Mouse (Mus musculus) midbrain, embryonic 12.5 days (tissue): Measurements from ENCODE around the gene Cdkal1. TPM values are rescaled to one million over a fixed set of nuclear protein-coding genes. Genes with fewer than 3 reads are reported as not detected.
A peak's percentile ranks its signal among the peaks of the same experiment; 100 is the strongest.

Source experiments
- ATAC-seq: fragments of 200-750 bp; cut with Nextera tagmentation; 2 replicates; pipeline ENCODE4 v1.8.0; 2017; ENCODE audit warnings: low read depth, moderate TSS enrichment, moderate library complexity; ENCODE audit not compliant: low FRiP score
- H3K27ac ChIP-seq: fragments of 300-500 bp; sonication (generic); replicated peaks from 2 replicates; pipeline ENCODE4 v1.5.1; 2016; ENCODE audit warnings: mild to moderate bottlenecking
- H3K27me3 ChIP-seq: fragments of 300-500 bp; sonication (generic); 2 replicates; pipeline ENCODE4 v1.6.1; 2016; ENCODE audit warnings: mild to moderate bottlenecking
- H3K36me3 ChIP-seq: fragments of 300-500 bp; sonication (generic); 2 replicates; pipeline ENCODE4 v1.6.1; 2016
- H3K4me1 ChIP-seq: fragments of 300-500 bp; sonication (generic); 2 replicates; pipeline ENCODE4 v1.6.1; 2016
- H3K4me2 ChIP-seq: fragments of 300-500 bp; sonication (generic); replicated peaks from 2 replicates; pipeline ENCODE4 v1.6.1; 2016; ENCODE audit warnings: mild to moderate bottlenecking, moderate library complexity
- H3K4me3 ChIP-seq: fragments of 300-500 bp; sonication (generic); 2 replicates; pipeline ENCODE4 v1.5.1; 2016; ENCODE audit warnings: mild to moderate bottlenecking
- H3K9ac ChIP-seq: fragments of 300-500 bp; sonication (generic); replicated peaks from 2 replicates; pipeline ENCODE4 v1.6.1; 2016; ENCODE audit warnings: mild to moderate bottlenecking, moderate library complexity
- H3K9me3 ChIP-seq: fragments of 300-500 bp; sonication (generic); 2 replicates; pipeline ENCODE4 v1.6.1; 2016; ENCODE audit warnings: mild to moderate bottlenecking
- WGBS: fragments of 180-500 bp; shearing (Covaris S2); methylation state at CpG from one replicate; pipeline ENCODE4 v1.1.7; 2016; 5-methylcytosine and 5-hydroxymethylcytosine counted together
- polyA plus RNA-seq: library from polyadenylated mRNA; unstranded; fragments of >200 nt; fragmentation: Nextera tagmentation; extraction: Ambion mirVana; gene quantifications from 2 replicates; pipeline ENCODE4 v1.2.1, GENCODE M21; 2016

Gene Cdkal1
- polyA plus RNA-seq, 1 experiment from 2014 or later: 33.3 TPM

DNA sequence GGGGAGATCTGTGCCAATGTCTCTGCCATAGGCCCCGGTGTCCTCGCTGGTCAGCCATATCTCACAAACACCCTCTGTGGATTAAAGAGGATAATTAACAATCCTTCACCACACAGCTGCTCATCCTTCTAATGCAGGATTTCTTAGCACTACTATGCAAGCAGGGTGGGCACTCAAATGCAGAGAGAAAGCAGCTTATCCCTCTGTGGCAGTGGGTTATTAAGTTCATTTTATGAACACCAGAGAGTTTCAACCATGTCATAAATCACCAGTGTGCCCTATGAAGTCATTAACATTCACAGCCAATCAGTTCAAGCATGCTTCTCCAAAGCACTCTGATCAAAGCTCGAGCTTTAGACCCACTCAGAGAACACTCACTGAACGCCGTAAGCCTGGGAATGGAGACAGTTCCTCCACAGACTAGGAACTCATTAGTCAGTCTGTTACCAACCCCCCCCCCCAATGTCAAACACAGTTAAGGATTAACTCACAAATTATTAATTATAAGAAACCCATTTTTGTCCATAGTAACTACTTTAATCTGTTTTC, 303.1 kb downstream of the Cdkal1 start:
- H3K4me1 ChIP-seq: no peaks in the 10 kb centered on the region
- WGBS: 58% methylated on average over 5 of the region's 5 CpGs
- H3K9me3 ChIP-seq: no peaks in the 10 kb centered on the region
- no peaks in the 10 kb centered on the region for H3K36me3 ChIP-seq
- H3K27ac ChIP-seq: no peak overlapping the region
- no peak overlapping the region for H3K4me3 ChIP-seq
- ATAC-seq: peak; percentile 60; the same call in 1 of the 2 replicates
- H3K4me2 ChIP-seq: no peak overlapping the region
- H3K9ac ChIP-seq: no peak overlapping the region
- H3K27me3 ChIP-seq: no peaks in the 10 kb centered on the region

DNA sequence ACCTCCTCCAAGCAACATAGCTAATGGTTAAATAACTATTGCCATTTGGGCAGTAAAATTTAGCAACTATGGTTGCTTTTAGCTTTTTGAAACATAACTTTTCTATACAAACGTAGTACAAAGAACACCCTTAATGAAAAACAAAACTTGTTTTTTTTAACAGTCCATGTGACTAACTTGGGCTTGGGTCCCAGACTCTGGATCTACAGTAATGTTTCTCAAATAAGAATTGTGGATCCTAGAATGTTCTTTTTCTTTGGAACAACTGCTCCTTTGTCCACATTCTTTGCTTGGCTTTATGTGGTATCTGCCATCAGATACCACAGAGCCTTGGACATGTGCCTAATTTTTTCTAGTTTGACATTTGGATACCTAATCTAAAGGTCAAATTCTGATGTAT, 304.6 kb downstream of the Cdkal1 start:
- H3K27me3 ChIP-seq: no peaks in the 10 kb centered on the region
- no peak overlapping the region for H3K4me3 ChIP-seq
- H3K4me1 ChIP-seq: no peaks in the 10 kb centered on the region
- H3K36me3 ChIP-seq: no peaks in the 10 kb centered on the region
- H3K4me2 ChIP-seq: no peak overlapping the region
- H3K27ac ChIP-seq: no peak overlapping the region
- no peak overlapping the region for H3K9ac ChIP-seq
- WGBS: 88% methylated on average over 1 of the region's 1 CpGs
- no peak for ATAC-seq
- no peaks in the 10 kb centered on the region for H3K9me3 ChIP-seq

DNA sequence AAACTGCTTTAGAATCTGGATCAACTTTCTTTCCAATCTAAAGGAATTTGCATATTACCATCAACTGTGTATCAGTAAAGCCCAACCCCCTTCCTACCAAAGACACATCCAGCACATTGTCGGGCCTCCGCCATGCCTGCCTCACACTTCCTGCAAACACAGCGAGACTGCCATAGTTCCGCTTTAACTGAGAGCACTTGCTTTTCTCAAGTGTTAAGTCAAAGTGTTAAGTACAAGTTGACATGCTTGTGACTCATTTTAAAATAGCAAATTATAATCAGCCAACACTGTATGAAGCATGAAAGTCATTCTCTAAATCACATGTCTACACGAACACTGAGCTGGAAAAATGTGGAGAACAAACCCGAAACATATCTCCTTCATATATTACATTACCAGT, 305.3 kb downstream of the Cdkal1 start:
- WGBS: 92% methylated on average over 6 of the region's 6 CpGs
- Histone ChIP-seq H3K27ac (no peak overlapping the region), H3K36me3 (no peaks in the 10 kb centered on the region), H3K27me3 (no peaks in the 10 kb centered on the region), H3K9me3 (no peaks in the 10 kb centered on the region), H3K4me3 (no peak overlapping the region), H3K4me2 (no peak overlapping the region), H3K4me1 (no peaks in the 10 kb centered on the region), H3K9ac (no peak overlapping the region)
- ATAC-seq: no peak

DNA sequence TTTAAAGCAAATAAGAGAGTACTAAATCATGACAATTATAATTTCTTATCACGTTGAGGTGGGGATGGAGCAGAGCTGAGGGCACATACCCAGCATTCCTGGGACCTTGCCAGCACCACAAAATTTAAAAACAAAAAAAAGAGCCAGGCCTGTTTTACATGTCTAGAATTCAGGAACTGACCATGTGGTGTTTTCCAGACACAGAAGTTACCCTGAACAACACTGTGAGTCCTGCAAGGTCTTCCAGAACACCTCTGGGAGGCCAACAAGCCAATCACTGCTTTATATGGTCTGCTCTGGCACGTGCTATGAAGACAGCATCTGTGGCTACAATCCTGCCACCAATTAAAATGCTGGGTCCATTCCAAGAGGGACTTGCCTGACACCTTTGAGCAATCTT, 305.7 kb downstream of the Cdkal1 start:
- H3K4me3 ChIP-seq: no peak overlapping the region
- no peak overlapping the region for H3K9ac ChIP-seq
- no peak overlapping the region for H3K27ac ChIP-seq
- WGBS: 80% methylated on average over 2 of the region's 2 CpGs
- no peak for ATAC-seq
- no peaks in the 10 kb centered on the region for H3K36me3 ChIP-seq
- no peaks in the 10 kb centered on the region for H3K27me3 ChIP-seq
- no peaks in the 10 kb centered on the region for H3K9me3 ChIP-seq
- H3K4me2 ChIP-seq: no peak overlapping the region
- H3K4me1 ChIP-seq: no peaks in the 10 kb centered on the region

DNA sequence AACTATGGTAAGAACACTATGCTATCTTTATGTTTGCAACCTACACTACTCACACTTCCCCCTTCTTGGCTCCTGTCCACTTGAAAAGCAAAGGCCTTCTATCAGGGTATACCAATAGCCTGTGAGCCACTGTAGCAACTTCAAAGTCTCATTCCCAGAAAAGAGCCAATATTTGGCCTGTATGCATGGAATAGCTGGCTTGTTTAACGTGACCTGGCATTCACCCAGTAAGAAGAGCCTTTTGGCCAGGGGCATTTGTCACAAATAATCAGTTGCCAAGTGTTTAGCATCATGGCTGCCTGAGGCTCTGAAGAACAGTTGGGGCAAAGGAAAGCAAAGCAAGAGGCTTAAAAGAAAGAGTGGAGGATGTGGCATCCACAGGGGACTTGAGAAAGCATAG, 317.6 kb downstream of the Cdkal1 start:
- no peak overlapping the region for H3K27ac ChIP-seq
- H3K4me1 ChIP-seq: peaks cover 6% of the 10 kb centered on the region
- no peaks in the 10 kb centered on the region for H3K27me3 ChIP-seq
- 73% methylated on average over 1 of the region's 1 CpGs for WGBS
- H3K36me3 ChIP-seq: no peaks in the 10 kb centered on the region
- no peak overlapping the region for H3K9ac ChIP-seq
- no peak for ATAC-seq
- H3K4me2 ChIP-seq: no peak overlapping the region
- H3K4me3 ChIP-seq: no peak overlapping the region
- no peaks in the 10 kb centered on the region for H3K9me3 ChIP-seq

DNA sequence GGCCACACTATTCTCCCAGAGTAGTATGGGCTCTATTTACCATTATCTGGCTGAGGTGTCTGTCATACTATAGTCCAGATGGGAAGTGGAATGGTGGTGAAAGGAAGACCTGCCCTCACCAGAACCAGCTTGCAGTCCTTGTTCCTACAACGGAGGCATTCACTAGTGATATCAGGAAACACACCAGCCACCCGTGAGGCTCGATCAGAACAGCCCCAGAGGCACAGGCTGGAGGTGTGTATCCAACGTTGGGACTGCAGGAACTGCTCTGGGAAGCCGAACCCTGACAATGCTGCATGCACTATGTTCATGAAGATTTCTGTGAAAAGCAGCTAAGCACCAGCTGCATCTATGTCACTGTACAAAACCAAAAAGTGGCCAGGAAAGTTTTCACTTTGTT, 321.9 kb downstream of the Cdkal1 start:
- H3K4me1 ChIP-seq: peaks cover 6% of the 10 kb centered on the region

DNA sequence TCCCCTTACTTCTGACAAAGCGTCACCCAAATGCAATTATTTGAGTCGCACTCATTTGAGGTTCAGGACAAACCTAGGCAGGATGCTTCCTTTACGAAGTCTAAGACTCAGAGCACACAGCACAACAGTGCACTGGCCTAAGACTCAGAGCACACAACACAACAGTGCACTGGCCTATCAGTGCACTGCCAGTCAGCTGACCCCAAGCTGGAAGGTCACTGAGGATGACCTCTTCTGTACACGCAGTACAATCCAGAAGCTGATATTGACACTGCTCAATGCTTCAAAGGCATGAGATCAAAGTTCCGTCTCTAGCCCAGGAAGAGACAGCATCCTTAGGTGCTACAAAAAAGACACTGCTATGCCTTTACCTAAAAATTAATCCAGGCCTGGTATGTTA, 327.1 kb downstream of the Cdkal1 start:
- no peaks in the 10 kb centered on the region for H3K4me1 ChIP-seq
- no peaks in the 10 kb centered on the region for H3K36me3 ChIP-seq
- no peak overlapping the region for H3K27ac ChIP-seq
- 77% methylated on average over 5 of the region's 5 CpGs for WGBS
- no peaks in the 10 kb centered on the region for H3K27me3 ChIP-seq
- H3K9ac ChIP-seq: no peak overlapping the region
- H3K9me3 ChIP-seq: no peaks in the 10 kb centered on the region
- no peak overlapping the region for H3K4me3 ChIP-seq
- H3K4me2 ChIP-seq: no peak overlapping the region
- ATAC-seq: no peak

More for the DNA sequence above, 321.9 kb downstream of the Cdkal1 start:
- Histone ChIP-seq H3K4me2 (no peak overlapping the region), H3K36me3 (no peaks in the 10 kb centered on the region), H3K27ac (no peak overlapping the region), H3K4me3 (no peak overlapping the region), H3K9me3 (no peaks in the 10 kb centered on the region), H3K9ac (no peak overlapping the region), H3K27me3 (no peaks in the 10 kb centered on the region)
- ATAC-seq: no peak
- WGBS: 80% methylated on average over 5 of the region's 5 CpGs

DNA sequence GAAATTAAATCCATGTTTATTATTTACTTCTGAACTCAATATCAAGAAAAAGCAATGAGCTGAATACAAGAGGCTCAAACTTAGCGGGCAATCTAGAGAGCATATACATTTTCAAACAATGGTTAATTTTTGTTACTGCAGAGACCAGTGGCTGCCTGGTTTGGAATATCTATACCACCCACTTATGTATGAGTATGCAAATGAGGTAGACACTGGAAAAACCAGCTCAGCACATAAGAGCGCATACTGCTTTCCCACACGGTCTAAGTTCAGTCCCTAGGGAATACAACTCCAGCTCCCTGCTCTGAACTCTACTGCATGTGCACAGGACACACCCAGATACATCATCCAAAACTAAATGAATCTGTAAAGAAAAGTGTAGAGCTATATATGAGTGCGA, 334.2 kb downstream of the Cdkal1 start:
- no peak overlapping the region for H3K4me3 ChIP-seq
- H3K9me3 ChIP-seq: no peaks in the 10 kb centered on the region
- 85% methylated on average over 4 of the region's 4 CpGs for WGBS
- 0 out of 2 replicates have a peak, but pooled peaks have one; percentile 16 for ATAC-seq
- no peak overlapping the region for H3K9ac ChIP-seq
- no peaks in the 10 kb centered on the region for H3K27me3 ChIP-seq
- H3K4me2 ChIP-seq: no peak overlapping the region
- no peaks in the 10 kb centered on the region for H3K36me3 ChIP-seq
- H3K27ac ChIP-seq: no peak overlapping the region
- H3K4me1 ChIP-seq: no peaks in the 10 kb centered on the region; the same call in 1 of the 2 replicates

DNA sequence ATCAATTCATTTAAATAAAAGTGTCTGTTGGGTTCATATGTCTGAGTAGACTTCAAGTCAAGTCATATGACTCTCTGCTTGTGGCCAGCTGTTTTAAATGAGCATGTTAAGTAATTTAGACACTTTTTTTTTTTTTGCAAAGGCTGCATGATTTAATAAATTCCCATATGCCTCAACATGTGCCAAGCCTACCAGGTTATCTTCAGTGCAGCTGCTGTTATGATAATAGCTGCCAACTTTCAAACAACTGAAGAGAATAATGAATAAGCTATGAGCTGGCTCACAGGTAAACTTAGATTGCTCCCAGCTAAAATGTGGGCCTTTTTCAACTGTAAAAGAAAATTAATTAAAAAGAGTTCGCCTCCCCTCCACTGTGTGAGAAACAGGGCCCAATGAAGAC, 341.4 kb downstream of the Cdkal1 start:
- WGBS: 94% methylated on average over 1 of the region's 1 CpGs
- H3K27ac ChIP-seq: no peak overlapping the region
- no peak overlapping the region for H3K4me2 ChIP-seq
- H3K9me3 ChIP-seq: no peaks in the 10 kb centered on the region
- no peak overlapping the region for H3K9ac ChIP-seq
- no peaks in the 10 kb centered on the region; the same call in 1 of the 2 replicates for H3K4me1 ChIP-seq
- H3K36me3 ChIP-seq: no peaks in the 10 kb centered on the region
- no peaks in the 10 kb centered on the region for H3K27me3 ChIP-seq
- no peak for ATAC-seq
- H3K4me3 ChIP-seq: no peak overlapping the region

DNA sequence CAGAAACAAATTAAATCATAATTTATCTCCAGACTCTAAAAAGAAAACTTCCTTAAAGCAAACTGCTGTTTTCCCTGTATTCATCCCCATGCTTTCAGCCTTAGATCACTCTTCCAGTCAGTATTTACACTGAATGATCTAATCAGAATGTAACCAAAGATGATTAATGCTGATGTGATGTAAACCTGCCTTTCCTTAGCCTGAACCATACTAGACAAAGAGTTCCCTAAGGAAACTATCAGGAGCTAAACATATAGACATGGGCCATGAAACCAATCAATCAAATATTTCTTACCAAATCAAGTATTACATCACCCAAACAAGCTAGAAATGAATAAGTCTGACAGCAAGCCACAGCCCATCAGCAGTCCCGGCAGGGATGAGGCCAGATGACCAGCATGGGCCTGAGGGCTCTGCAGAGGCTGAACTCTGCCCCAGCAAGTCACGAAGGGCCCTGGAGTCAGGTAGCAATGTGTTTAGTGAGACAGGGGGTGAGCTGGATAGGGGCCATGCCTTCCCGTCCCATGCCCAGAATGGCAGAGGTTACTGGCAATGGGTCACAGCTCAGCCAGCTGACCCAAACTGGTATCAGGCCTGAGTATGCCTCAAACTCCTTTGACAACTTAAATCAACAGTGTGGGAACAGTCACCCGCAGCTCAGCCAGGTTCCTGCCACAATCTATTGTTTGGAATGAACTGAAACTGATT, 350.5 kb downstream of the Cdkal1 start:
- Histone ChIP-seq H3K4me2 (no peak overlapping the region), H3K27ac (no peak overlapping the region), H3K9ac (no peak overlapping the region), H3K4me3 (no peak overlapping the region), H3K36me3 (no peaks in the 10 kb centered on the region), H3K4me1 (peaks cover 9% of the 10 kb centered on the region; the same call in 1 of the 2 replicates), H3K9me3 (no peaks in the 10 kb centered on the region), H3K27me3 (no peaks in the 10 kb centered on the region)
- 63% methylated on average over 4 of the region's 4 CpGs for WGBS
- ATAC-seq: no peak

DNA sequence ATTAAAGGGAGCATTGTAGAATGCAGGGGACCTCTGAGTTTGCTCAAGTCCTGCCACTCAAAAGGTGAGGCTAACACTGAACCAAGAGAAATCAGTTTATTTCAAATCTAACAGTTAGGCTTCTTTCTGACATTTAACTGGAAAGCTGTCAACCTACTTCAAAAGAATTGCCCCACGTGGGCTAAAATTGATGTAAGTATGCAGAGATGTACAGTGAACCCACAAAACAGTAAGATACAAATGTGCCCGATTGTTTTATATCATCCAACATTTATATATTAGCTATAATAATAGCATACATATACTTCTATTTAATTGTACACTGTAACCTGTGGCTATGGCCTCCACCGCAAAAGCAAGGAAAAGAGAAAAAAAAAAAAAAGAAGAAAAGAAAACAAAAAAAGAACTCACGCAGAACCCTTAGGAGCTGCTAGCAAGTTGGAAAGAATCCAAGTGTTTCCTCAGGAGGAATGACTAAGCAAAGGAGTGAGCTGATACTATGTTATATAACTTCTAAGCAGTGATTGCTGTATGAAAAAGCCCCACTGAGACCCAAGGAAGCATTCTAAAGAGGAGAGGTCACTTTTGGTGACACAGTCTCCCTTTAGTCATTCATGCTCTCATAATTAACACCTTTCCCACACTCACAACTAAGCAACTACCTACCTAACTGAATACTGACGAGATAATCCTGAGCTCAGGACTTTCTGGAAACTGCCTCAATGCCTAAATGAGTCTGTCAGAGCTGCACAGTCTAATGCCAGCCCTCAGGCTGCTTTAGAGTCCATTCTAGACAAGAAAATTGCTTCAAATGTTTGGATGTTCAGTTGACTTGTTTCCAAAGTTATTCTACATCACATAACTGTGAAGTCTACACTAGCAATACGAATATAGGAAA, 352.1 kb downstream of the Cdkal1 start:
- Histone ChIP-seq H3K36me3 (no peaks in the 10 kb centered on the region), H3K4me2 (no peak overlapping the region), H3K27ac (no peak overlapping the region), H3K4me3 (no peak overlapping the region), H3K4me1 (peaks cover 9% of the 10 kb centered on the region; the same call in 1 of the 2 replicates), H3K9ac (no peak overlapping the region), H3K27me3 (no peaks in the 10 kb centered on the region), H3K9me3 (no peaks in the 10 kb centered on the region)
- WGBS: 74% methylated on average over 6 of the region's 6 CpGs
- no peak for ATAC-seq
